Mouse (Mus musculus): ENCODE results near the gene Sema3d. TPM values are rescaled to one million over a fixed set of nuclear protein-coding genes. Genes with fewer than 3 reads are reported as not detected.

Sema3d gene
- polyA plus RNA-seq, 1 experiment, result 2.7 TPM

DNA sequence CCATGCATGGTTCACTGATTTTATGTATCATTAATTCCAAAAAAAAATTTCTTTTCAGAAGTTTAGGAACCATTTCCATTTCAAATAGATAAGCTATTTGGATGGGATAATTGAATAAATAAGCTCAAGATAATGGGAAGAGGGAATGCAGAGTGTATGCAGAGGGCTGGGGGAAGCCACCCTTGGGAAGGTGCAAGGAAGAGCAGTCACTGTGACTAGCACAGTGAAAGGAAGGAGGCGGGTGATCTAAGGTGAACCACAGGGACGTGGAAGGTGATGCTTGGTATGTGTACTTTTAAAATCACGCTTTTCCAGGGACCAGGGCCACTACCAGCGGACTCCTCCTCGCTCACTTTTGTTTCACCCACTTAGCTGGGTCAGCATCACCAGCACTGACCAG, 115.9 kb downstream of the Sema3d start:
- no peak for DNase-seq (ENCODE audit: low read depth)

DNA sequence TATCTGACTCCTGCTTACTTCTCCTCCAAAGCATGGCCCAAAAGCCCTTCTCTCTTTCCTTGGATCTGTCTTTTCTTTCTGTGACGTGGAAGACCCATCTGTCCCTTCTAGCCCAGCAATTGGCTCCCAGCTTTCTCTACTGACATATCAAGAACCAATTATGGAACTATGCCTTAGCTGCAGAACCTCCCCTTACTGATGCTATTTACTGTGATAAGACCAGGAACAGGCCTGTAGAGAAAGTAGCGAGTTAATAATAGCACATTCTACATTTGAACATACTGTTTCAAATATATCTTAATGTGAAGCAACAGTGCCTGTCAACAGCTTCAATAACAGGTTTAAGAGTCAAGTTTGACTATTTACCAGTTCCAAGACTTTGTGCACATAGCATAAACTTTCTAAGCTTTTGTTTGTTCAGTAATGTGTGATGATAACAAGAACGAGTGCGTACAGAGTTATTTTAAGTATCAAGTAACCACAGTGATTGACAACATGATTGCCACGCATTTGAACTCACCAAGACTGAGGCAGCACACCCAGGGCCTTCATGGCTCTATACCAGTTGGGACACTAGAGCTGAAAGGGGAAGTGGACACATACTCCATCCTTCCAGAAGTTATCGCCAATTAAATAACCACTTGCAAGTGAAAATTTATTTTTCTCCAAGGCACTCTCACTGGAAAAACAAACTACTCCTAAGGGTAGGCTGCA, 116.8 kb downstream of the Sema3d start:
- DNase-seq (ENCODE audit: low read depth), result no peak

DNA sequence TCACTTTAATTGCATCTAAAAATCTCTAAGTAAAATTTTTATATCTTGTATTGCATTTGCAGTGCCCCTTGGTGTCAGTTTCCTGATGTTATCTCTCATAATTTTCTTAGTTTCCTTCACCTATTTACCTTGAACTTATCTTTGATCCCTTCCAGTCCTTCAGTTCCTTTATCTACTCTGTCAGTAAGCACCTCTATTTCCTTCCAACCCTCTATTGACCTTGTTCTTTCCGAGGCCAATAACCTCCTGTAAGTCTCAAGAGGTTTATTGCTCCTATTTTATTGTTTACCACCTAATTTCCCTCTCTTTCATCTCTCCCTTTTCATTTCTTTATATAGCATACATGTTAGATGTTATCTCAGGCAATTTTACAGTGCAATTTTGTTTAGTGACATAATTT, 129.3 kb downstream of the Sema3d start:
- DNase-seq (ENCODE audit: low read depth), result no peak

DNA sequence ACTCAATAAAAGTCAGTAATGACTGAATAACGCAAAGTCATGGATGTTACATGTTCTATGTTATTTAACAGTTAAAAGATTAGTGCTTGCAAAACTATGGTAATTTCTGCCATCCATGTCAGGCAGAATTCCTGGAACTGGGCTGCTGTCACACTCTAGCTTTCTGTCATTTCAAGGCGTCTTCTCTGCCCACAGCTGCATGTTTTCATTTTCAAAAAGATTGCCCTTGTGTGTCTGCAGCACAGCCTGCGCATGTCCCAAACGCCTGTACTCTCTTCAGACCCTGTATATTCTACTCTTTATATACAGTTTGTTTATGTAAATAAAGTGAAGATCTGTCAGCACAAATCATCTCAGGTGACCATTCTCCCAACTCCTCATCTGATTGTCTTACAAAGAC, 132.1 kb downstream of the Sema3d start:
- DNase-seq (ENCODE audit: low read depth), result no peak

DNA sequence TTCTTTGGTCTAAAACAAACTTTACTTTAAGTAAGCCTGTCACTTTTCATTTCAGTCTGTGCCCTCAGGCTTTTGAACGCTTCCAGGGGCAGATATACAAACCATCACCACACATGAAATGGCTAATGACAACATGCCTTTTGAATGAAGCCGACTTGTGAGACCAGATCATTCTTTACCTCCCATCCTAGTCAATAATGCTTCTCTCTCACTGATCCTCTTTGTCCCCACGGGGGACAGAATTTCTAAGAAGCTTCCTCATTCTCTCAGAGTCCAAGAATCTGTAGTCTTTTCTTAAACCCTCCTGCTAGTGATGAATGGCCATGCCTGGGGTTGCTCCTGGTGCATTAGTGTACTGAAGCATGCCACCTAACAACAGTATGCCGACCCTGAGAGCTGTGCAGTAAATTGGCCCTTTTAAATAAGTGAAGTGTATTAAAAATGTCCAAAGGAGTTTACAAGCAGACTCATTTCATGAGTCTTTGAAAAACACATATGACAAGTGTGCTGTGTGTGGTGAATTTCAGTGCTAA, 142.1 kb downstream of the Sema3d start:
- DNase-seq (ENCODE audit: low read depth), result no peak

DNA sequence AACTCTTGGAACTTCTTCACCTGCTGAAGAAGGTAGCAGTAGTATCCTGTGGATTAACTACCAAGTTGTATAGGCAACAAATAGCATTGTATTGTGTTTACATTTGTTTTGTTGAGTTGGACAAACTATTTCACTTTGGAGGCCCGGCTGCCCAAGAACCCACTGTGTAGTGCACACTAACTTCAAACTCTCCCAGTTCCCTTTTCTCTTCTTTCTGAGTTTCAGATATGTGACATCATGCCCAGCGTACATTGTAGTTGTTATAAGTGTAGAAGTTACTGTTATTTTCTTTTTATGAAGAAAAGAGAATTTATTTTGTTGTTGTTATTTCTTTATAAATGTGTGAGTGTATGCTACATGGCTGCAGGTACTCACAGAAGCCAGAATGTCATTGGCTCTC, 145.4 kb downstream of the Sema3d start:
- no peak for DNase-seq (ENCODE audit: low read depth)

DNA sequence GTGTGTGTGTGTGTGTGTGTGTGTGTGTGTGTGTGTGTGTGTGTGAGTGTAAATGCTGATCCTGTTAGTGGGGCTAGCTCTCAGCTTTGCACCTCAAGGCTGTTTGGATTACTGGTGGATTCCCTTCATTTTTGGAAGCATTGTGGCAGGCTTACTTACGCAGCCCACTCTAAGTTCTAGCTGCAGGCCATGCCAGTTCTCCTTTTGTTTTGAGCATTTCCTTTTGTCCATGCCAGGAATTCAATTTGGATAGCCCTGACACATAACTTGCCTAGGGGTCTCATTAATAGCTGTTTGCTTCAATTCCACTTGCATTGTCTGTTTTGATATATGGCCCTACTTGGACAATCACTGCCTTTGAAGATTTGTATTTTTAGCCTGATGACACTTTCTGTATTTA, 146.6 kb downstream of the Sema3d start:
- peak; percentile 17 for DNase-seq (ENCODE audit: low read depth)

DNA sequence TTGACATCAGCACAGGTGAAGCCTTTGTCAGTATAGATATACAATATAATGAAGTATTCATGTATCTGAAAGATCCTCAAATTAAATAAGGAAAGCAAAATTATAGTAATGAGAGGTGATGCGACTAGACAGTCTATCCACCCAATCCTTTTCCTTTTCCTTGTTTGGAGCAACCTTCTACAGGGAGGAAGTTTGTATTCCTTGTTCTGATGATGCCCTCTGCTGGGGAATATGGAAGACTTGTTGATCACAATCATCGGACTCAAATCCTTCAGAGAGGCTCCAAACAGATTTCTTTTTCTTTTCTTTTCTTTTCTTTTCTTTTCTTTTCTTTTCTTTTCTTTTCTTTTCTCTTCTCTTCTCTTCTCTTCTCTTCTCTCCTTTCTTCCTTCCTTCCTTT, 158.1 kb downstream of the Sema3d start:
- DNase-seq (ENCODE audit: low read depth), result no peak

DNA sequence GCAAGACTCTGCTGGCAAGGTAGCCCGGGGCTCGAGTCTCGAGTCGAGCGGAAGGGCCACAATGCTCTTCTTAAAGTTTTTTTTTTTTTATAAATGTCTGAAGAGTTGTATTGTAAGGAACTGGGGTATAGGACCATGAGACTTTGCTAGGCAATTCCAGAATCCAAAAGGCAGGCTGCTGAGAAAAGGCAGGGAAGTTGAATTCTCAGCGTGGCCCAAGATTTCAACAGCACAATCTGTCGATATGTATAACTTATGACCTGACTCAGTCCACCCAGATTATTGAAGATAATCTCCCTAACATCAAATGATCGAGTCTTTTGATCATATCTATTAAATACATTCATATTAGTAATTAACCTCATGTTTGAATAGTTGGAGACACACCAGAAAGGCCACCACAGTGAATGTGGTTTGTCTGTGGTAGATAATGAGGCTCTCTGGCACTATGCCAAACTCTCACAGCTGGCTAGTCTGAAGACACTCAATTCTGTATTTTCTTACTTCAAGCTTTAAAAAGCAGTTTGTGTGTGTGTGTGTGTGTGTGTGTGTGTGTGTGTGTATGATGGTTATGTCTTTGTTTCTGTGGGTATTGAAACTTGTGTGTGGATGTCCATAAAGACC, 166.0 kb downstream of the Sema3d start:
- DNase-seq (ENCODE audit: low read depth), result no peak

DNA sequence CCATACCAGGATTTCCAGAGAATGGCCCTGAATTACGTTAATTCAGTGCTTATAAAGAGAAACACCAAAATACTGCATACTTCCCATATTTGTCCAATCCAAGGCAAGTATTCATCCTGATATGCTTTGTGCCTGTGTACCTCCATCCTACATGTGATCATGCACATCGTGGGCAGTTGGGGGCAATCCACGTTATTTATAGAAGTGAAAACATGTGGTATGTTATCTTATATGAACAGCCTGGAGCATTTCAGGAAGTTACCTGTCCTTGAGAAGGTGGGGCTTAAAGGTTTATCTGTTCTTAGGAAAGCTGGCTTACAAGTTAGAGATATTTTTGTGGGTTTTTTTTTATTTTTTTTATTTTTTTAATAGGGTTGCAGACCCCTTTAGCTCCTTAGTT, 172.2 kb downstream of the Sema3d start:
- no peak for DNase-seq (ENCODE audit: low read depth)

DNA sequence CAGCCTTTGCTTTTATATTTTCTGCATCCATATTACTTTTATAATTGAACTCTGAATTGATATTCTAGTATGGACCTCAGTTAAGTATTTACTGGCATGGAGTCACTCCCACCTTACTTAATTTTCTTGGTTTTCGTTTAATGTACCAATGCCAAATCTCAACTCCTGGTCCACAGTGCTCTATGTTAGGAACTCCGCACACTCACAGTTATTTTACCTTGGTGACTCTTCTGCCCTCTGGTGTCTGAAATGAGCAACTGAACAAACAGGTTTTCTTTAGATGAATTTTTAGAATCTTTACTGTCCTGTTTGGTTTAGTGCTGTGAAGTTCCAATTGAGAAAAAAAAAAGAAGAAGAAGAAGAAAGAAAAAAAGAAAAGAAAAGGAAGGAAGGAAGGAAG, 174.7 kb downstream of the Sema3d start:
- DNase-seq (ENCODE audit: low read depth), result no peak

DNA sequence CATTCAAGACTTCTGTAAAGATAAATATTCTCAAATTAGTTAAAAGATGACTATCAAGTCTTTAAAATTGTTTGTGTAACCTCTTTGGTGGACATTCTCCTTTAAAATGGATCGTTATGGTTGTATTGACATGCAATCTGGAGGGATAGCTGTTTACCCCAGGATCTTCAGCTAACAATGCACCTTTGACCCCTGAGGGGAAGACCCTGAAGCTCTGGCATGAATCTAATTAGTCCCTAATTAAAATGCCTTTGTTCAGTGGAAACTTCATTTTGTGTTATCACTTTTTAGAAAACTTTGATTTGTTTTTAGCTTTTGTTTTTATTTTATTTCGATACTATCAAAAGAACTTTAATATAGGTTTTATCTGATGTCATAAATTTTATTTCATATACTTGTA, 178.6 kb downstream of the Sema3d start:
- DNase-seq (ENCODE audit: low read depth), result no peak

DNA sequence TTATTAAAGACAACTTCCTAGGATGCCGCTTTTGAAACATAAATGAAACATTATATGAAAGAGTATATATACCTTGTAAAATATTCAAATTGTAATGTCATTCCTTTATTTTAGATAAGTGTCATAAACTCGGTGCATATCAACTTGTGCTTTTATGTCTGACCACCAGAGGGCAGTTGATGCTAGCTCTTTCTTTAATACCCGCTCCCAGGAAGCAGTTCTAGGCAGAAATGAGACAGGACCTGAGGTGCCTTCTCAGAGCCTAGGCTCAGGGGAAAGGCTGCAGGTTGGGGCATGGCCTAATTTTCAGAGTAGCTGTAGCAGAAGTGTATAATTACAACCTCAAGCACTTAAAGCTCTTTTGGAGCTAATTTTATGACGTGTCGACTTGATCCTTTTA, 179.0 kb downstream of the Sema3d start:
- no peak for DNase-seq (ENCODE audit: low read depth)

DNA sequence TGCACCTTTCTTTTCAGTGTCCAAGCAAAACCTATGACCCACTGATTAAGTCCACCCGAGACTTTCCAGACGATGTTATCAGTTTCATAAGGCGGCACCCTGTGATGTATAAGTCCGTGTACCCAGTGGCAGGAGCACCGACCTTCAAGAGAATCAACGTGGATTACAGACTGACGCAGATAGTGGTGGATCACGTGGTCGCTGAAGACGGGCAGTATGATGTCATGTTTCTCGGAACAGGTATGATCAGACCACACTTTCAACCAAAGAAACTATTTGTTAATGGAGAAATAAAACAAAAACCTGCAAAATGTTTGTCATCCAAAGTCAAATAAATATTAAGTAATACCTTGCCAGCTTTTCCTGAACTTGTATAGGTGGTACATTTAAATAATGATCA, 179.9 kb downstream of the Sema3d start:
- no peak for DNase-seq (ENCODE audit: low read depth)

DNA sequence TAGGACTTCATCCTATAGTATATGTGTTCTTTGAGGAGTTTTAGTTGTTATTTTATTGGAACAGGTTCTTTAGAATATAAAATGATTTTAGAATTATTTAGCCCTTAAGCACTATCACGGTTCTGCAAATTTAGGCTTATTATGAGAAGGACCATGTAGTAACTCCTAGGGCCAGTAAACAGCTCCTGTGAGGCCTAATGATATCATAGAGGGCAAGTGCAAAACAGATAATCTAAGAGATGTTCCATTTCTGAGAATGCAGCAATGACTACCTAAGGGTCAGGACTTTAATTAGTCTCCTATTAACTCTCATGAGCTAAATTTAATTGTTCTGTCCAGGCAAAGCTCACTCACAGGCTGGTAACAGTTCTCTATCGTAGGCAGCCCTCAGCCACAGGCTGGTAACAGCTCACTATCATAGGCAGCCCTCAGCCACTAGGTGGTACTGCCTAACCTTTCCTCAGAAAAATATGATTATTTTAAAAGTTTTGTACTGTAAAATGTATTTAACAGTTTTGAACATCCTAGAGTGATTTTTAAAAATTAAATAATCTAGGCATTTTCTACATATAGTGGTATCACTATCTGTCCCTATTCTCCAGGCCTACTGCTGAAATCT, 181.5 kb downstream of the Sema3d start:
- no peak for DNase-seq (ENCODE audit: low read depth)

DNA sequence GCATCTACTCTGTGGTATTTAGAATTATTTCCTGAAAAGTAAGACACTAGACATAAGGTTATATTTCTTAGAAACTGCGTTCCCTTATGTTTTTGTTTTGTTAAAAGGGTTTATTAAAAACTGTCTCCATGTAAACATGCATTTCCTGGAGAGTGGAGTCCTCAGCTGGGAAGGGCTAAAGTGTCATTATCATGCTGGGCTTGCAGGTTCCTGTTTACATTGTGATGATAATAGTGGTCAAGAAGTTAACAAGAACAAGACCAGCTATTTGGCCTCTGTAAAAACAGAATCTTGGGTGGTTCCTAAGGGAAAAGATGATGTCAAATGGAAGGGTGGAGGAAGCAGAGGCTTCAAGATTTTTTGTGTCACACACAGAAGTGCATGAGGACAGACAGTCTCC, 183.4 kb downstream of the Sema3d start:
- DNase-seq (ENCODE audit: low read depth), result no peak

DNA sequence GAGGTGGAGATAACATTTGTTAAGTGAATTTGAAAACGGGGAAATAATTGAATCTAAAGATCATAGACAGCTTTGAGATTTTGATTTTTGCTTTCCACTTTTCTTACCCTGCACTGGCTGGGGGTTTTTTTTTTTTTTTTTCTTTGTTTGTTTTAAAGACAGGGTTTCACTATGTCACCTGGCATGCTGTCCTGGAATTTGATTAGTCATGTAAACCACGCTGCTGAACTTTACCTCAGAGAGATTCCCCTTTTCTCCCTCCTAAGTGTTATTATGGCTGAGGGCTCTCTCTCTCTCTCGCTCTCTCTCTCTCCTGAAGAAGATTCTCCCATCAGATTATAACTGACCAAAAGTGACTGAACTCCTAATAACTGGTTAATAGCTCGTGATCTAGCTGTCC, 191.4 kb downstream of the Sema3d start:
- DNase-seq (ENCODE audit: low read depth), result no peak

DNA sequence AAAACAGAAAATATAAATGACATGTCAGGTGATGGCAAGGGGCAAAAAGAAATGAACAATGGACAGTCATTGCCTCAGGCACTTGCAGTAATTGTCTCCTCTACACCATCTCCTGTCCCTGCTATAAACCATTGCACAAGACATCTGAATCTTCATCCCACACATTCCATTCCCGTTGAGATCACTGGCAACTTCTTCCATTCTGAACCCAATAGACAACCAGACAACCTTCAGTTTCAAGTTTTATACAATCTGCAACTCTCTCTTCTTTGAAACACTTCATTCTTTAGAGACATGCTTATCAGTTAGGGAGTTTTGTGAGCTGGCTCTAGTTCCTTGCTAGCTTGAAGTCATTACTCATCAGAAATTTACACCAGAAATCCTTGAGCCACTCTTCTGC, 192.1 kb downstream of the Sema3d start:
- no peak for DNase-seq (ENCODE audit: low read depth)

DNA sequence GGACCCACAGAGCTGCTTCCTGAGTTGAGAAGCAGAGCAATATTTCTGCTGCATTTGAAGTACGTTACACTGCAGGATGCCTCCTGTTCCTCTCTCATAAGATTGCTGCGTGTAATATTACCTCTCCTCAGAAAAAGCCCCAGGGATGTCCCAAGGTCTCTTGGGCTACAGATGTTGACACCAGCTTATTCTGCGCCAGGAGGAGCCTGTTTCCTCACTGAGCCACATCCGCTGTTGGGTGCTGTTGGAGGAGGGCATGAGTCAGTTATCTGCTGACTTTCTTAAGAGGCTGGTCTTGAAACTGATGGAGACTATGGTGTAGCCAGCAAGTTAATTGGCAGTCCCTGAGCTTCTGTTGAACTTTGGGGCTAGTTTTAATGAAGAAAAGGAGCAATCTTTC, 196.6 kb downstream of the Sema3d start:
- DNase-seq (ENCODE audit: low read depth), result no peak

DNA sequence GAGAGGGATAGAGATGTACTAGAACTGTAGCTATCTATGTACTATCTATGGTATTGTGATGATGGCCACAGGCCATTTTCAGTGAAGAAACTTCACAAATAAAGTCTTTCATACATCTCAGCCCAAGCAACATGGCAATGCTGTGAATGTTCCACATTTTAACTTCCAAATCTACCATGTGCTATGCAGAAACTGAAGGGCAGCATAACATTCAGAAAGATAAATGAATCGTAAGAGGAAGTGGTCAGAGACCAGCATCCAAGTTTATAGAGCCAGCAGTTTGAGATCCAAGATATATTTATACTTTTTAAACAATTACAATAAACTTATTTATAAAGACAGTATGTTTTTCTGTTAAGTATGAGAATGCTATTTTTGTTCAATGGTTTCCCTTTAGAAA, 199.4 kb downstream of the Sema3d start:
- DNase-seq (ENCODE audit: low read depth), result no peak

DNA sequence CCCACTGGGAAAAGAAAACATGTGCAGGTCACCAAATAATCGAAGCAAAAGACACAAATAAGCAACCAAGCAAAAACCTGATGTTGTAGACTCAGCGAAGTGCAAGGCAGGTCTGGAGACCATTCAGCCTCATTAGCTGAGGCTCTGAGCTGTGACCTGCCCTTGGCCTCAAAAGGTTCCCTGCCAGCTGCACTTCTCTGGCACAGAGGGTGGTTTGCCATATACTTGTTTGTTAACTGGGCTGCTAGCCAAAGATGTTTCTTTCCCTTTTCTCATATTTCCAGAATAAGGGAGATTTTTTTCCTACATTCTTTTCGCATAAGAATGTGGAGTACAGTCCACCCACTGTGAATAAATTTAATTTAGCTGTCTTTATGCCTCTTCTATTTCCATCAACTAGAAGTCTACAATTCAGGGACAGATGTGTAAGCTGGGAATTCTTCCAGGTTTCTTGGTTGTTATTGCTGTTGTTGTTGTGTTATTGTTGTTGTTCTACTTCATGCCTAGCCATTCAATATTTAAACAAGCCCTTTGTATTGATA, 200.2 kb downstream of the Sema3d start:
- no peak for DNase-seq (ENCODE audit: low read depth)

DNA sequence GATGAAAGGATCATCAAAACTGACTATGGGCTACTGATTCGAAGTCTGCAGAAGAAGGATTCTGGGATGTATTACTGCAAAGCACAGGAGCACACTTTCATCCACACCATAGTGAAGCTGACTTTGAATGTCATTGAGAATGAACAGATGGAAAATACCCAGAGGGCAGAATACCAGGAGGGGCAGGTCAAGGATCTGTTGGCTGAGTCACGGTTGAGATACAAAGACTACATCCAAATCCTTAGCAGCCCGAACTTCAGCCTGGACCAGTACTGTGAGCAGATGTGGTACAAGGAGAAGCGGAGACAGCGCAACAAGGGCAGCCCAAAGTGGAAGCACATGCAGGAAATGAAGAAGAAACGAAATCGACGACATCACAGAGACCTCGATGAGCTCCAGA, 201.7 kb downstream of the Sema3d start:
- no peak for DNase-seq (ENCODE audit: low read depth)

Data from gonadal fat pad, adult 2 months (tissue).